Mouse (Mus musculus) myocyte (in vitro differentiated cells): ENCODE measurements around the gene Bcdin3d.
A peak's percentile ranks its signal among the peaks of the same experiment; 100 is the strongest.

Source experiments
- CEBPB ChIP-seq: IDR thresholded peaks from 2 replicates; pipeline ENCODE4 v1.6.1; 2011; ENCODE audit warnings: mild to moderate bottlenecking, moderate library complexity; ENCODE audit not compliant: poor library complexity, insufficient read depth, severe bottlenecking
- E2F4 ChIP-seq: IDR thresholded peaks from one replicate; pipeline ENCODE4 v1.6.1; 2011; ENCODE audit warnings: mild to moderate bottlenecking, control low read depth, moderate library complexity; ENCODE audit not compliant: insufficient read depth
- MAX ChIP-seq: IDR thresholded peaks from one replicate; pipeline ENCODE4 v1.6.1; 2011; ENCODE audit warnings: low read depth, mild to moderate bottlenecking, control low read depth
- MYOG ChIP-seq, 3 experiments: IDR thresholded peaks; one replicate each; pipeline ENCODE4 v1.6.1; 2011; ENCODE audit warnings: control low read depth in 2 of 3, low read depth in 2 of 3, mild to moderate bottlenecking in 2 of 3; ENCODE audit not compliant: insufficient read length in 2 of 3, control insufficient read depth in 1 of 3, insufficient read depth in 1 of 3
- POLR2A ChIP-seq: IDR thresholded peaks from one replicate; pipeline ENCODE4 v1.6.1; 2011; ENCODE audit warnings: low read depth, mild to moderate bottlenecking, control low read depth, moderate library complexity; ENCODE audit not compliant: insufficient read length
- REST ChIP-seq: IDR thresholded peaks from one replicate; pipeline ENCODE4 v1.6.1; 2011; ENCODE audit warnings: mild to moderate bottlenecking, control low read depth, moderate library complexity; ENCODE audit not compliant: insufficient read depth, insufficient read length
- SRF ChIP-seq: IDR thresholded peaks from one replicate; pipeline ENCODE4 v1.6.1; 2011; ENCODE audit warnings: low read depth; ENCODE audit not compliant: control insufficient read depth, insufficient read length
- TCF12 ChIP-seq: IDR thresholded peaks from one replicate; pipeline ENCODE4 v1.6.1; 2011; ENCODE audit warnings: mild to moderate bottlenecking, control low read depth; ENCODE audit not compliant: poor library complexity, insufficient read depth, severe bottlenecking
- TCF3 ChIP-seq: IDR thresholded peaks from one replicate; pipeline ENCODE4 v1.6.1; 2011; ENCODE audit warnings: low read depth, control low read depth; ENCODE audit not compliant: insufficient read length
- USF1 ChIP-seq: IDR thresholded peaks from one replicate; pipeline ENCODE4 v1.6.1; 2011; ENCODE audit warnings: low read depth, mild to moderate bottlenecking, control low read depth, moderate library complexity

DNA sequence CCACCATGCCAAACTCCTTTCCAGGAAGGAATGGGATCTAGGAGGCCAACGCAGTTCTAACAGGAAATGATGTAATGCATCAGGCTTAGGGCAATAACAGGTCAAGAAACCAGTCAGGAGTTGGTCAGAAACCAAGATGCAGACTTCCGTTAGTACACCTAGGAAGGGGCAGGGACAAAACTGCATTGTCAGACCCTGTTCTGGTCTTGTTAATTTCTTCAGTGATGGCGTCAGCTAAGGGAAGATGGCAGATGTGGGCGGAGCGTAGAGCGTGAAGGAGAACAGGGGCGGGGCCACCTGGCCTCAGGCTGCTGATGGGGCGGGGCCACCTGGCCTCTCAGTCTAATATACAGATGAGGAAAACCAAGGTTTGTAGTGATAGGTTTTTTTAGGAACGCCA is 53.4 kb downstream of the Bcdin3d start:
- TF ChIP-seq USF1 = no peak
- TF ChIP-seq E2F4 = no peak
- TF ChIP-seq MAX = no peak
- TF ChIP-seq POLR2A = no peak
- TF ChIP-seq TCF12 = no peak
- peak; percentile 63; the same call in 1 of the 2 replicates for TF ChIP-seq CEBPB
- no peak for TF ChIP-seq TCF3
- TF ChIP-seq MYOG (IDR thresholded peaks at IDR 0.05; ENCODE audit: control insufficient read depth in 1 of 3, insufficient read depth in 1 of 3, insufficient read length in 2 of 3, low read depth in 2 of 3) = no peak
- no peak for TF ChIP-seq REST
- no peak for TF ChIP-seq SRF
